Comparison of ENCODE assay signal across 47 mouse cellular contexts in genomic region chr4:144396316-144396715, GRCm38 (mm10). TPM values are rescaled to one million over a fixed set of nuclear protein-coding genes. Genes with fewer than 3 reads are reported as not detected.
"Had no signal": no experiment of that assay in that cellular context is flagged by ENCODE, and none has a peak within 500 bp of the region (broad histone marks: within the 10 kb centered on the region; RNA-seq: fewer than 3 reads in every experiment).

No protein-coding gene starts in this region.

- H3K4me3 ChIP-seq: limb, embryonic 10.5 days; limb, embryonic 12.5 days; limb, embryonic 13.5 days; limb, embryonic 15.5 days; liver, embryonic 12.5 days; liver, embryonic 13.5 days; liver, embryonic 15.5 days; lung, embryonic 15.5 days; megakaryocyte, embryonic 14.5 days; midbrain, embryonic 10.5 days; midbrain, embryonic 12.5 days; midbrain, embryonic 13.5 days; midbrain, embryonic 15.5 days; myocyte; neural tube, embryonic 12.5 days; neural tube, embryonic 13.5 days had no signal

- H3K27me3 ChIP-seq: limb, embryonic 12.5 days; limb, embryonic 13.5 days; limb, embryonic 15.5 days; liver, embryonic 12.5 days; liver, embryonic 13.5 days; liver, embryonic 15.5 days; lung, embryonic 15.5 days; megakaryocyte, embryonic 14.5 days; midbrain, embryonic 12.5 days; midbrain, embryonic 13.5 days; midbrain, embryonic 15.5 days; neural tube, embryonic 12.5 days; neural tube, embryonic 13.5 days had no signal

- ATAC-seq: liver, embryonic 12.5 days; liver, postnatal 0 days; lung, postnatal 0 days; midbrain, embryonic 13.5 days; midbrain, embryonic 15.5 days; midbrain, embryonic 16.5 days had no signal

- H3K27ac ChIP-seq: limb, embryonic 10.5 days; limb, embryonic 12.5 days; limb, embryonic 13.5 days; limb, embryonic 15.5 days; liver, embryonic 12.5 days; liver, embryonic 13.5 days; liver, embryonic 14.5 days; liver, embryonic 15.5 days; lung, embryonic 15.5 days; macrophage; midbrain, embryonic 10.5 days; midbrain, embryonic 12.5 days; midbrain, embryonic 13.5 days; midbrain, embryonic 15.5 days; neural tube, embryonic 12.5 days; neural tube, embryonic 13.5 days had no signal

- H3K4me1 ChIP-seq: limb, embryonic 10.5 days; limb, embryonic 12.5 days; limb, embryonic 13.5 days; limb, embryonic 15.5 days; liver, embryonic 12.5 days; liver, embryonic 13.5 days; liver, embryonic 15.5 days; lung, embryonic 15.5 days; megakaryocyte, embryonic 14.5 days; midbrain, embryonic 10.5 days; midbrain, embryonic 12.5 days; midbrain, embryonic 13.5 days; midbrain, embryonic 15.5 days; neural tube, embryonic 12.5 days; neural tube, embryonic 13.5 days had no signal

- H3K36me3 ChIP-seq: limb, embryonic 10.5 days; limb, embryonic 12.5 days; limb, embryonic 13.5 days; limb, embryonic 15.5 days; liver, embryonic 12.5 days; liver, embryonic 13.5 days; liver, embryonic 15.5 days; lung, embryonic 15.5 days; midbrain, embryonic 10.5 days; midbrain, embryonic 12.5 days; midbrain, embryonic 13.5 days; midbrain, embryonic 15.5 days; neural tube, embryonic 12.5 days; neural tube, embryonic 13.5 days had no signal

- H3K4me2 ChIP-seq: limb, embryonic 12.5 days; limb, embryonic 13.5 days; limb, embryonic 15.5 days; liver, embryonic 11.5 days; liver, embryonic 12.5 days; liver, embryonic 13.5 days; liver, embryonic 15.5 days; lung, embryonic 14.5 days; lung, embryonic 15.5 days; midbrain, embryonic 11.5 days; midbrain, embryonic 12.5 days; midbrain, embryonic 13.5 days; midbrain, embryonic 15.5 days; neural tube, embryonic 12.5 days; neural tube, embryonic 13.5 days had no signal

- H3K9ac ChIP-seq: limb, embryonic 12.5 days; limb, embryonic 13.5 days; limb, embryonic 15.5 days; liver, embryonic 12.5 days; liver, embryonic 13.5 days; liver, embryonic 14.5 days; liver, embryonic 15.5 days; liver, postnatal 0 days; lung, embryonic 14.5 days; lung, embryonic 15.5 days; midbrain, embryonic 12.5 days; midbrain, embryonic 13.5 days; midbrain, embryonic 15.5 days; neural tube, embryonic 12.5 days; neural tube, embryonic 13.5 days had no signal

- DNase-seq: left cerebral cortex, postnatal 4 days; liver; liver, embryonic 13.5 days; liver, postnatal 0 days; lung, adult 18-20 months; lung, adult 2 months; lung, embryonic 14.5 days; lung, postnatal 14 days; lung, postnatal 36 days; lung, postnatal 4 days; midbrain, embryonic 14.5 days had no signal

- H3K9me3 ChIP-seq: limb, embryonic 10.5 days; limb, embryonic 12.5 days; limb, embryonic 13.5 days; limb, embryonic 15.5 days; liver, embryonic 12.5 days; liver, embryonic 13.5 days; liver, embryonic 15.5 days; lung, embryonic 15.5 days had no signal

RNA-seq across cellular contexts. Expression of gene Pramef12, which starts 11.9 kb away (rescaled TPM):
- total RNA-seq: left cerebral cortex, postnatal 10 days; left cerebral cortex, postnatal 14 days; left cerebral cortex, postnatal 25 days; left cerebral cortex, postnatal 36 days; left cerebral cortex, postnatal 4 days; liver, adult 2 months; megakaryocyte progenitor cell, adult 5-6 weeks; megakaryocyte, adult 5-6 weeks; megakaryocyte-erythroid progenitor cell, adult 5-6 weeks; monocyte, adult 5-6 weeks had no signal
- polyA plus RNA-seq: liver, adult 2 months; liver, embryonic 11.5 days; liver, embryonic 12.5 days; liver, embryonic 13.5 days; liver, embryonic 14.5 days; liver, embryonic 15.5 days; liver, embryonic 16.5 days; liver, postnatal 0 days; lung, embryonic 14.5 days; macrophage; midbrain, embryonic 10.5 days; midbrain, embryonic 11.5 days; midbrain, embryonic 12.5 days; midbrain, embryonic 14.5 days; midbrain, embryonic 15.5 days; midbrain, embryonic 16.5 days; midbrain, postnatal 0 days; myocyte; neural tube, embryonic 11.5 days; neural tube, embryonic 12.5 days; neural tube, embryonic 13.5 days had no signal

RNA-seq across cellular contexts. Expression of gene Pramef20, which starts 18.6 kb away (rescaled TPM):
- total RNA-seq: left cerebral cortex, postnatal 10 days; left cerebral cortex, postnatal 14 days; left cerebral cortex, postnatal 25 days; left cerebral cortex, postnatal 36 days; left cerebral cortex, postnatal 4 days; liver, adult 2 months; megakaryocyte progenitor cell, adult 5-6 weeks; megakaryocyte, adult 5-6 weeks; megakaryocyte-erythroid progenitor cell, adult 5-6 weeks; midbrain, postnatal 0 days; monocyte, adult 5-6 weeks had no signal
- polyA plus RNA-seq: limb, embryonic 10.5 days; limb, embryonic 11.5 days; limb, embryonic 12.5 days; limb, embryonic 13.5 days; limb, embryonic 14.5 days; limb, embryonic 15.5 days; liver, adult 2 months; liver, embryonic 11.5 days; liver, embryonic 12.5 days; liver, embryonic 13.5 days; liver, embryonic 14.5 days; liver, embryonic 15.5 days; liver, embryonic 16.5 days; liver, postnatal 0 days; lung, adult 2 months; lung, embryonic 14.5 days; lung, embryonic 15.5 days; lung, embryonic 16.5 days; lung, postnatal 0 days; macrophage; midbrain, embryonic 10.5 days; midbrain, embryonic 11.5 days; midbrain, embryonic 12.5 days; midbrain, embryonic 13.5 days; midbrain, embryonic 14.5 days; midbrain, embryonic 15.5 days; midbrain, embryonic 16.5 days; midbrain, postnatal 0 days; myocyte; neural tube, embryonic 11.5 days; neural tube, embryonic 12.5 days; neural tube, embryonic 13.5 days had no signal

RNA-seq across cellular contexts. Expression of gene Gm13119, which starts 38.6 kb away (rescaled TPM):
- total RNA-seq: left cerebral cortex, postnatal 10 days; left cerebral cortex, postnatal 14 days; left cerebral cortex, postnatal 25 days; left cerebral cortex, postnatal 36 days; left cerebral cortex, postnatal 4 days; liver, adult 2 months; megakaryocyte progenitor cell, adult 5-6 weeks; megakaryocyte, adult 5-6 weeks; megakaryocyte-erythroid progenitor cell, adult 5-6 weeks; midbrain, postnatal 0 days; monocyte, adult 5-6 weeks had no signal
- polyA plus RNA-seq: limb, embryonic 10.5 days; limb, embryonic 11.5 days; limb, embryonic 12.5 days; limb, embryonic 13.5 days; limb, embryonic 14.5 days; limb, embryonic 15.5 days; liver, adult 2 months; liver, embryonic 11.5 days; liver, embryonic 12.5 days; liver, embryonic 13.5 days; liver, embryonic 14.5 days; liver, embryonic 15.5 days; liver, embryonic 16.5 days; liver, postnatal 0 days; lung, adult 2 months; lung, embryonic 14.5 days; lung, embryonic 15.5 days; lung, embryonic 16.5 days; lung, postnatal 0 days; macrophage; midbrain, embryonic 10.5 days; midbrain, embryonic 11.5 days; midbrain, embryonic 12.5 days; midbrain, embryonic 13.5 days; midbrain, embryonic 14.5 days; midbrain, embryonic 15.5 days; midbrain, embryonic 16.5 days; midbrain, postnatal 0 days; myocyte; neural tube, embryonic 11.5 days; neural tube, embryonic 12.5 days; neural tube, embryonic 13.5 days had no signal

RNA-seq across cellular contexts. Expression of gene 1700012P22Rik, which starts 42.3 kb away (rescaled TPM):
- total RNA-seq: left cerebral cortex, postnatal 10 days; left cerebral cortex, postnatal 14 days; left cerebral cortex, postnatal 25 days; left cerebral cortex, postnatal 36 days; left cerebral cortex, postnatal 4 days; liver, adult 2 months; megakaryocyte progenitor cell, adult 5-6 weeks; megakaryocyte, adult 5-6 weeks; megakaryocyte-erythroid progenitor cell, adult 5-6 weeks; midbrain, postnatal 0 days; monocyte, adult 5-6 weeks had no signal
- polyA plus RNA-seq: limb, embryonic 10.5 days; limb, embryonic 11.5 days; limb, embryonic 12.5 days; limb, embryonic 13.5 days; limb, embryonic 14.5 days; limb, embryonic 15.5 days; liver, adult 2 months; liver, embryonic 11.5 days; liver, embryonic 12.5 days; liver, embryonic 13.5 days; liver, embryonic 14.5 days; liver, embryonic 15.5 days; liver, embryonic 16.5 days; liver, postnatal 0 days; lung, adult 2 months; lung, embryonic 14.5 days; lung, embryonic 15.5 days; lung, embryonic 16.5 days; lung, postnatal 0 days; macrophage; midbrain, embryonic 10.5 days; midbrain, embryonic 11.5 days; midbrain, embryonic 12.5 days; midbrain, embryonic 13.5 days; midbrain, embryonic 14.5 days; midbrain, postnatal 0 days; myocyte; neural tube, embryonic 11.5 days; neural tube, embryonic 12.5 days; neural tube, embryonic 13.5 days had no signal

RNA-seq across cellular contexts. Expression of gene Gm9944, which starts 56.8 kb away (rescaled TPM):
- total RNA-seq: left cerebral cortex, postnatal 10 days; left cerebral cortex, postnatal 14 days; left cerebral cortex, postnatal 25 days; left cerebral cortex, postnatal 36 days; left cerebral cortex, postnatal 4 days; liver, adult 2 months; megakaryocyte progenitor cell, adult 5-6 weeks; megakaryocyte, adult 5-6 weeks; megakaryocyte-erythroid progenitor cell, adult 5-6 weeks; midbrain, postnatal 0 days; monocyte, adult 5-6 weeks had no signal
- polyA plus RNA-seq: limb, embryonic 10.5 days; limb, embryonic 11.5 days; limb, embryonic 12.5 days; limb, embryonic 13.5 days; limb, embryonic 14.5 days; limb, embryonic 15.5 days; liver, adult 2 months; liver, embryonic 11.5 days; liver, embryonic 12.5 days; liver, embryonic 13.5 days; liver, embryonic 14.5 days; liver, embryonic 15.5 days; liver, embryonic 16.5 days; liver, postnatal 0 days; lung, adult 2 months; lung, embryonic 14.5 days; lung, embryonic 15.5 days; lung, embryonic 16.5 days; lung, postnatal 0 days; macrophage; midbrain, embryonic 10.5 days; midbrain, embryonic 11.5 days; midbrain, embryonic 12.5 days; midbrain, embryonic 13.5 days; midbrain, embryonic 14.5 days; midbrain, embryonic 15.5 days; midbrain, embryonic 16.5 days; midbrain, postnatal 0 days; myocyte; neural tube, embryonic 11.5 days; neural tube, embryonic 12.5 days; neural tube, embryonic 13.5 days had no signal
